Mouse (Mus musculus) gastrocnemius, adult 8-10 months (tissue): Measurements from ENCODE around the gene Tmem92. TPM values are rescaled to one million over a fixed set of nuclear protein-coding genes. Genes with fewer than 3 reads are reported as not detected.
"Not testable (repeated sequence)": the region's sequence is repeated elsewhere in the genome, so short reads cannot be mapped to it uniquely, and the experiment has no call there.

Experiments
- DNase-seq, 2 experiments: peaks; one replicate each; pipeline ENCODE4 v3.0.0; 2022; ENCODE audit warnings: low spot score in 2 of 2
- total RNA-seq, 4 experiments: library from RNA; stranded (reverse); gene quantifications; 2 replicates each; pipeline ENCODE4 v1.2.4; 2022

The Tmem92 gene
- not detected for total RNA-seq

- no peak for DNase-seq
Measured at GRCm38 (mm10) chr11:94782603-94783002, at the start of gene Tmem92. Gene Tmem92 (minus strand): TSS chr11:94782703.

- DNase-seq: no peak
Measured at GRCm38 (mm10) chr11:94828966-94829365, 46.5 kb upstream of the Tmem92 start.

- DNase-seq: not testable (repeated sequence)
Measured at GRCm38 (mm10) chr11:94819427-94819826, 36.9 kb upstream of the Tmem92 start.

GRCm38 (mm10) chr11:94818946-94819345 is 36.4 kb upstream of the Tmem92 start:
- DNase-seq: not testable (repeated sequence)

- not testable (repeated sequence) for DNase-seq
Measured at GRCm38 (mm10) chr11:94811537-94811936, 29.0 kb upstream of the Tmem92 start.

- DNase-seq: no peak
Measured at GRCm38 (mm10) chr11:94791700-94792099, 9.2 kb upstream of the Tmem92 start.

- peak in 1 of 2 experiments; percentile 12 for DNase-seq
Measured at GRCm38 (mm10) chr11:94785247-94785646, 2.7 kb upstream of the Tmem92 start.

GRCm38 (mm10) chr11:94774887-94775497 is 7.5 kb downstream of the Tmem92 start:
- DNase-seq: no peak

- no peak for DNase-seq
Measured at GRCm38 (mm10) chr11:94773851-94774250, 8.7 kb downstream of the Tmem92 start.

- DNase-seq: no peak
Measured at GRCm38 (mm10) chr11:94772363-94773055, 10.0 kb downstream of the Tmem92 start.

GRCm38 (mm10) chr11:94767241-94767640 is 15.3 kb downstream of the Tmem92 start:
- DNase-seq: no peak

GRCm38 (mm10) chr11:94762775-94763174 is 19.7 kb downstream of the Tmem92 start:
- no peak for DNase-seq

- DNase-seq: no peak
Measured at GRCm38 (mm10) chr11:94762281-94762680, 20.2 kb downstream of the Tmem92 start.

GRCm38 (mm10) chr11:94760799-94761198 is 21.7 kb downstream of the Tmem92 start:
- no peak for DNase-seq

- no peak for DNase-seq
Measured at GRCm38 (mm10) chr11:94760364-94760763, 22.1 kb downstream of the Tmem92 start.

- no peak for DNase-seq
Measured at GRCm38 (mm10) chr11:94759916-94760315, 22.6 kb downstream of the Tmem92 start.

- DNase-seq: no peak
Measured at GRCm38 (mm10) chr11:94752946-94753713, 29.4 kb downstream of the Tmem92 start.

- DNase-seq: no peak
Measured at GRCm38 (mm10) chr11:94741732-94742272, 40.7 kb downstream of the Tmem92 start, which contains the start of gene Cdc34b. Gene Cdc34b (plus strand): TSS chr11:94741782.

GRCm38 (mm10) chr11:94735746-94736145 is 46.8 kb downstream of the Tmem92 start:
- DNase-seq: no peak

- no peak for DNase-seq
Measured at GRCm38 (mm10) chr11:94732773-94733172, 49.7 kb downstream of the Tmem92 start.

GRCm38 (mm10) chr11:94731229-94731628 is 51.3 kb downstream of the Tmem92 start:
- DNase-seq: no peak

- DNase-seq: peak in 1 of 2 experiments; percentile 14
Measured at GRCm38 (mm10) chr11:94730261-94730660, 52.2 kb downstream of the Tmem92 start.
